15 mouse cellular contexts compared by ENCODE assay signal in genomic region chr9:83023724-83024123, GRCm38 (mm10). TPM values are rescaled to one million over a fixed set of nuclear protein-coding genes. Genes with fewer than 3 reads are reported as not detected.
A peak's percentile ranks its signal among the peaks of the same experiment; 100 is the strongest.
DNase-seq lines count a peak whose midpoint lies in the region; ATAC-seq and TF ChIP-seq lines count a peak whose summit lies in the region.
"Had no signal": no experiment of that assay in that cellular context is flagged by ENCODE, and none has a peak within 500 bp of the region (broad histone marks: within the 10 kb centered on the region; RNA-seq: fewer than 3 reads in every experiment).

No protein-coding gene starts in this region.

- no peaks in the 10 kb centered on the region for H3K9me3 ChIP-seq in heart, postnatal 0 days (replicated peaks; ENCODE audit: control insufficient read depth, low read length)
- H3K9me3 ChIP-seq: embryonic facial prominence, embryonic 10.5 days; forebrain, embryonic 10.5 days; midbrain, embryonic 13.5 days; neural tube, embryonic 13.5 days had no signal

- peak overlapping the region; percentile 46 for H3K4me2 ChIP-seq in heart, postnatal 0 days (ENCODE audit: low read depth, low read length)
- H3K4me2 ChIP-seq: midbrain, embryonic 13.5 days; neural tube, embryonic 13.5 days had no signal

- no peak for TF ChIP-seq CTCF in heart, postnatal 0 days (IDR thresholded peaks at IDR 0.05; ENCODE audit: low read depth)

- peak; percentile 61 for DNase-seq in layer of hippocampus, adult 9-11 months
- no peak for DNase-seq in layer of hippocampus, postnatal 36 days
- DNase-seq in heart, postnatal 0 days (ENCODE audit: low spot score) = peak; percentile 70
- DNase-seq in lung, postnatal 25 days (ENCODE audit: low spot score) = peak; percentile 41
- DNase-seq in thymus, adult 18-20 months = no peak
- DNase-seq in adrenal gland, postnatal 10 days = no peak
- DNase-seq in urinary bladder, postnatal 25 days (ENCODE audit: low spot score) = no peak
- DNase-seq: cerebellum, adult 8-10 months; kidney, postnatal 4 days had no signal

- H3K4me3 ChIP-seq in heart, postnatal 0 days (ENCODE audit: low read depth, low read length) = peak overlapping the region; percentile 28; the same call in 1 of the 2 replicates
- H3K4me3 ChIP-seq: embryonic facial prominence, embryonic 10.5 days; forebrain, embryonic 10.5 days; midbrain, embryonic 13.5 days; neural tube, embryonic 13.5 days had no signal

- H3K36me3 ChIP-seq in heart, postnatal 0 days (replicated peaks; ENCODE audit: control insufficient read depth, insufficient read depth, low read length) = no peaks in the 10 kb centered on the region
- H3K36me3 ChIP-seq: embryonic facial prominence, embryonic 10.5 days; forebrain, embryonic 10.5 days; midbrain, embryonic 13.5 days; neural tube, embryonic 13.5 days had no signal

- H3K27me3 ChIP-seq in heart, postnatal 0 days (ENCODE audit: control insufficient read depth, insufficient read depth, low read length) = no peaks in the 10 kb centered on the region
- H3K27me3 ChIP-seq: midbrain, embryonic 13.5 days; neural tube, embryonic 13.5 days had no signal

- peak overlapping the region; percentile 75 for H3K27ac ChIP-seq in heart, postnatal 0 days (ENCODE audit: low read depth)
- H3K27ac ChIP-seq: embryonic facial prominence, embryonic 10.5 days; forebrain, embryonic 10.5 days; midbrain, embryonic 13.5 days; neural tube, embryonic 13.5 days had no signal

- 0 out of 2 replicates have a peak overlapping the region, but pooled peaks have one; percentile 17 for H3K9ac ChIP-seq in heart, postnatal 0 days (replicated peaks; ENCODE audit: low read depth, low read length)
- H3K9ac ChIP-seq: midbrain, embryonic 13.5 days; neural tube, embryonic 13.5 days had no signal

- TF ChIP-seq EP300 in heart, postnatal 0 days (IDR thresholded peaks at IDR 0.05; ENCODE audit: low read depth) = no peak

- H3K4me1 ChIP-seq in heart, postnatal 0 days (ENCODE audit: control insufficient read depth, insufficient read depth) = peaks cover 4% of the 10 kb centered on the region; the same call in 1 of the 2 replicates
- H3K4me1 ChIP-seq: embryonic facial prominence, embryonic 10.5 days; forebrain, embryonic 10.5 days; midbrain, embryonic 13.5 days; neural tube, embryonic 13.5 days had no signal

- WGBS in heart, postnatal 0 days = 24% methylated on average over 6 of the region's 6 CpGs

- ATAC-seq in common myeloid progenitor, adult 5-6 weeks (replicated peaks; ENCODE audit: low read depth, poor library complexity, severe bottlenecking) = peak; percentile 47
- ATAC-seq in heart, postnatal 0 days (ENCODE audit: insufficient read depth, low read depth) = peak; percentile 80
- ATAC-seq: intestine, embryonic 16.5 days; midbrain, embryonic 13.5 days had no signal

RNA-seq across cellular contexts. Expression of gene Phip, which starts 48.4 kb away (rescaled TPM):
- total RNA-seq in layer of hippocampus, postnatal 36 days (2021) = 10 to 100 TPM; 72.8 to 81.1 TPM
- total RNA-seq in common myeloid progenitor, adult 5-6 weeks (2017) = 170 and 191 TPM in 2 replicates
- 35.5 and 47.6 TPM in 2 replicates for total RNA-seq in heart, postnatal 0 days (2014; rRNA removed; ENCODE audit: low replicate concordance)
- 26.6 and 30.2 TPM in 2 replicates for polyA plus RNA-seq in heart, postnatal 0 days (2015; fragmentation: Nextera tagmentation; extraction: Ambion mirVana)
- total RNA-seq in adrenal gland, postnatal 10 days (2021) = 10 to 100 TPM; 48.6 to 69.6 TPM

Comparison
In these comparisons a context has a peak if more than half of its experiments do, and no peak if none do; other contexts are left out.
1. DNase-seq: peak in layer of hippocampus, adult 9-11 months (single experiment), heart, postnatal 0 days (single experiment) and lung, postnatal 25 days (single experiment); none in layer of hippocampus, postnatal 36 days (0 of 2), thymus, adult 18-20 months (0 of 2), adrenal gland, postnatal 10 days (single experiment) and urinary bladder, postnatal 25 days (single experiment).